Mouse (Mus musculus) CH12.LX (cell line): ENCODE data around the gene Tspan14. TPM values are rescaled to one million over a fixed set of nuclear protein-coding genes. Genes with fewer than 3 reads are reported as not detected.
A peak's percentile ranks its signal among the peaks of the same experiment; 100 is the strongest.

Experiments
- DNase-seq: peaks from one replicate; pipeline ENCODE4 v3.0.0-alpha.2; 2013; ENCODE audit errors: extremely low read depth
- H3K27ac ChIP-seq: 2 replicates; pipeline ENCODE4 v1.5.1; 2012; ENCODE audit warnings: low read depth, mild to moderate bottlenecking, control low read depth, moderate library complexity; ENCODE audit not compliant: insufficient read depth
- H3K27me3 ChIP-seq: replicated peaks from 2 replicates; pipeline ENCODE3; 2012; ENCODE audit warnings: inconsistent platforms
- H3K36me3 ChIP-seq, 2 experiments: replicated peaks in 1 of 2; 2 replicates each; pipeline versions ENCODE3 to v1.6.1; 2012; ENCODE audit warnings: inconsistent platforms in 1 of 2, low read length in 1 of 2, mild to moderate bottlenecking in 1 of 2, mixed read lengths in 1 of 2, moderate library complexity in 1 of 2; ENCODE audit not compliant: control insufficient read depth in 1 of 2, insufficient read depth in 1 of 2
- H3K4me1 ChIP-seq, 2 experiments: 2 replicates each; pipeline ENCODE4 v1.6.1; 2012; ENCODE audit warnings: inconsistent platforms in 1 of 2, moderate library complexity in 1 of 2; ENCODE audit not compliant: insufficient read depth in 2 of 2, control insufficient read depth in 1 of 2
- H3K4me2 ChIP-seq: 2 replicates; pipeline ENCODE4 v1.6.1; 2012; ENCODE audit warnings: low read depth, mild to moderate bottlenecking, control low read depth; ENCODE audit not compliant: poor library complexity, insufficient read depth, severe bottlenecking
- H3K4me3 ChIP-seq, 3 experiments: fragments of 150-350 bp in 1 of 3; sonication (generic) in 1 of 3; replicated peaks in 1 of 3; 2 replicates each; pipeline versions ENCODE3 to v1.5.1; 2011 to 2012; ENCODE audit warnings: low read depth in 2 of 3, low read length in 2 of 3, mild to moderate bottlenecking in 2 of 3, moderate library complexity in 2 of 3, control low read depth in 1 of 3, improper control_type of control experiment in 1 of 3, inconsistent platforms in 1 of 3, mixed read lengths in 1 of 3; ENCODE audit not compliant: poor library complexity in 1 of 3
- H3K79me2 ChIP-seq: replicated peaks from 2 replicates; pipeline ENCODE4 v1.6.1; 2012; ENCODE audit warnings: mild to moderate bottlenecking, moderate library complexity; ENCODE audit not compliant: control insufficient read depth, poor library complexity, insufficient read depth, severe bottlenecking; ENCODE audit errors: extremely low read depth
- H3K9ac ChIP-seq: 2 replicates; pipeline ENCODE4 v1.6.1; 2012; ENCODE audit warnings: low read depth, mild to moderate bottlenecking, control low read depth, moderate library complexity; ENCODE audit not compliant: insufficient read depth
- H3K9me3 ChIP-seq: replicated peaks from 2 replicates; pipeline ENCODE3; 2012; ENCODE audit warnings: low read length, inconsistent platforms, mixed read lengths
- BHLHE40 ChIP-seq: IDR thresholded peaks from 2 replicates; pipeline ENCODE4 v1.6.1; 2011; ENCODE audit warnings: mild to moderate bottlenecking, low read depth, low read length, improper control_type of control experiment
- CHD1 ChIP-seq: IDR thresholded peaks from 2 replicates; pipeline ENCODE4 v1.6.1; 2012; ENCODE audit warnings: low read depth, low read length, improper control_type of control experiment, inconsistent platforms
- CHD2 ChIP-seq: IDR thresholded peaks from 2 replicates; pipeline ENCODE4 v1.6.1; 2011; ENCODE audit warnings: low read length, improper control_type of control experiment
- CTCF ChIP-seq, 2 experiments: IDR thresholded peaks in 1 of 2; conservative IDR thresholded peaks in 1 of 2; 2 replicates each; pipeline ENCODE4 v1.5.1; 2011 to 2012; ENCODE audit warnings: low read depth in 2 of 2, low read length in 2 of 2, improper control_type of control experiment in 1 of 2, inconsistent platforms in 1 of 2, mild to moderate bottlenecking in 1 of 2, moderate library complexity in 1 of 2
- E2F4 ChIP-seq: IDR thresholded peaks from 2 replicates; pipeline ENCODE4 v1.6.1; 2011; ENCODE audit warnings: low read depth, low read length, improper control_type of control experiment; ENCODE audit not compliant: insufficient replicate concordance
- ELF1 ChIP-seq: IDR thresholded peaks from 2 replicates; pipeline ENCODE4 v1.6.1; 2014; ENCODE audit warnings: low read depth, mild to moderate bottlenecking, inconsistent platforms, low read length, improper control_type of control experiment
- ETS1 ChIP-seq: conservative IDR thresholded peaks from 2 replicates; pipeline ENCODE4 v1.6.1; 2012; ENCODE audit warnings: low read depth, mild to moderate bottlenecking, inconsistent platforms, low read length, improper control_type of control experiment, moderate library complexity
- GABPA ChIP-seq: IDR thresholded peaks from 2 replicates; pipeline ENCODE4 v1.6.1; 2012; ENCODE audit warnings: low read depth, low read length, improper control_type of control experiment, inconsistent platforms; ENCODE audit not compliant: insufficient replicate concordance
- HCFC1 ChIP-seq: IDR thresholded peaks from 2 replicates; pipeline ENCODE4 v1.6.1; 2012; ENCODE audit warnings: low read depth, mild to moderate bottlenecking, inconsistent platforms, low read length, improper control_type of control experiment
- IRF4 ChIP-seq: IDR thresholded peaks from 2 replicates; pipeline ENCODE4 v1.6.1; 2014; ENCODE audit warnings: low read depth, mild to moderate bottlenecking, inconsistent platforms, low read length, improper control_type of control experiment
- JUN ChIP-seq: IDR thresholded peaks from 2 replicates; pipeline ENCODE4 v1.6.1; 2011; ENCODE audit warnings: low read depth, mild to moderate bottlenecking, low read length, improper control_type of control experiment, moderate library complexity; ENCODE audit not compliant: insufficient read depth
- JUND ChIP-seq: conservative IDR thresholded peaks from 2 replicates; pipeline ENCODE4 v1.6.1; 2011; ENCODE audit warnings: low read depth, low read length, improper control_type of control experiment
- KAT2A ChIP-seq: IDR thresholded peaks from 2 replicates; pipeline ENCODE4 v1.6.1; 2012; ENCODE audit warnings: low read length, improper control_type of control experiment, inconsistent platforms; ENCODE audit not compliant: insufficient replicate concordance
- MAFK ChIP-seq: IDR thresholded peaks from 2 replicates; pipeline ENCODE4 v1.6.1; 2011; ENCODE audit warnings: low read length, improper control_type of control experiment; ENCODE audit not compliant: insufficient replicate concordance
- MAX ChIP-seq: IDR thresholded peaks from 2 replicates; pipeline ENCODE4 v1.6.1; 2011; ENCODE audit warnings: low read length, improper control_type of control experiment
- MAZ ChIP-seq: IDR thresholded peaks from 2 replicates; pipeline ENCODE4 v1.6.1; 2012; ENCODE audit warnings: low read depth, mild to moderate bottlenecking, inconsistent platforms, low read length, improper control_type of control experiment, moderate library complexity
- MEF2A ChIP-seq: IDR thresholded peaks from 2 replicates; pipeline ENCODE4 v1.6.1; 2014; ENCODE audit warnings: low read depth, mild to moderate bottlenecking, inconsistent platforms, low read length, improper control_type of control experiment, borderline replicate concordance
- MXI1 ChIP-seq: IDR thresholded peaks from 2 replicates; pipeline ENCODE4 v1.6.1; 2011; ENCODE audit warnings: mild to moderate bottlenecking, low read depth, low read length, improper control_type of control experiment
- MYC ChIP-seq: IDR thresholded peaks from 2 replicates; pipeline ENCODE4 v1.6.1; 2011; ENCODE audit warnings: low read depth, mild to moderate bottlenecking, improper control_type of control experiment, low read length
- NELFE ChIP-seq: IDR thresholded peaks from 2 replicates; pipeline ENCODE4 v1.6.1; 2011; ENCODE audit warnings: low read depth, low read length, improper control_type of control experiment
- NRF1 ChIP-seq: IDR thresholded peaks from 2 replicates; pipeline ENCODE4 v1.6.1; 2014; ENCODE audit warnings: low read depth, mild to moderate bottlenecking, inconsistent platforms, low read length, improper control_type of control experiment, moderate library complexity
- PAX5 ChIP-seq: IDR thresholded peaks from 2 replicates; pipeline ENCODE4 v1.6.1; 2012; ENCODE audit warnings: low read length, inconsistent platforms, mixed read lengths
- POLR2A ChIP-seq: IDR thresholded peaks from 2 replicates; pipeline ENCODE4 v1.6.1; 2011; ENCODE audit warnings: low read depth, mild to moderate bottlenecking, improper control_type of control experiment, low read length
- POLR2AphosphoS2 ChIP-seq: IDR thresholded peaks from 2 replicates; pipeline ENCODE4 v1.6.1; 2011; ENCODE audit warnings: low read depth, low read length, improper control_type of control experiment
- RAD21 ChIP-seq: IDR thresholded peaks from 2 replicates; pipeline ENCODE4 v1.6.1; 2011; ENCODE audit warnings: low read depth, mild to moderate bottlenecking, low read length, improper control_type of control experiment, moderate library complexity
- RCOR1 ChIP-seq: conservative IDR thresholded peaks from 2 replicates; pipeline ENCODE4 v1.6.1; 2012; ENCODE audit warnings: low read depth, mild to moderate bottlenecking, inconsistent platforms, low read length, improper control_type of control experiment
- SIN3A ChIP-seq: IDR thresholded peaks from 2 replicates; pipeline ENCODE4 v1.6.1; 2012; ENCODE audit warnings: low read length, improper control_type of control experiment, inconsistent platforms
- SMC3 ChIP-seq: IDR thresholded peaks from 2 replicates; pipeline ENCODE4 v1.6.1; 2011; ENCODE audit warnings: low read depth, low read length, improper control_type of control experiment
- TBP ChIP-seq: conservative IDR thresholded peaks from 2 replicates; pipeline ENCODE4 v1.6.1; 2011; ENCODE audit warnings: low read depth, low read length, improper control_type of control experiment
- TCF12 ChIP-seq: IDR thresholded peaks from 2 replicates; pipeline ENCODE4 v1.6.1; 2014; ENCODE audit warnings: low read depth, mild to moderate bottlenecking, inconsistent platforms, low read length, improper control_type of control experiment
- UBTF ChIP-seq: IDR thresholded peaks from 2 replicates; pipeline ENCODE4 v1.6.1; 2012; ENCODE audit warnings: low read depth, mild to moderate bottlenecking, inconsistent platforms, low read length, improper control_type of control experiment, moderate library complexity
- USF1 ChIP-seq: IDR thresholded peaks from 2 replicates; pipeline ENCODE4 v1.6.1; 2014; ENCODE audit warnings: low read depth, mild to moderate bottlenecking, inconsistent platforms, low read length, improper control_type of control experiment
- USF2 ChIP-seq: conservative IDR thresholded peaks from 2 replicates; pipeline ENCODE4 v1.6.1; 2011; ENCODE audit warnings: low read depth, low read length, improper control_type of control experiment
- ZC3H11A ChIP-seq: IDR thresholded peaks from 2 replicates; pipeline ENCODE4 v1.6.1; 2012; ENCODE audit warnings: low read depth, mild to moderate bottlenecking, inconsistent platforms, low read length, improper control_type of control experiment
- ZKSCAN1 ChIP-seq: IDR thresholded peaks from 2 replicates; pipeline ENCODE4 v1.6.1; 2012; ENCODE audit warnings: low read depth, inconsistent platforms, low read length, improper control_type of control experiment, borderline replicate concordance
- ZMIZ1 ChIP-seq: IDR thresholded peaks from 2 replicates; pipeline ENCODE4 v1.6.1; 2012; ENCODE audit warnings: low read depth, mild to moderate bottlenecking, inconsistent platforms, low read length, improper control_type of control experiment
- ZNF384 ChIP-seq: IDR thresholded peaks from 2 replicates; pipeline ENCODE4 v1.6.1; 2012; ENCODE audit warnings: low read depth, low read length, improper control_type of control experiment, inconsistent platforms
- dilution Hi-C: fragments of 300-500 bp; cut with MboI; formaldehyde crosslinking; loops from 2 replicates; pipeline ENCODE4 v1.14.3; 2020; ENCODE audit warnings: low sequenced_read_pairs; ENCODE audit not compliant: extremely low pct_unique_long_range_greater_than_20kb, extremely low pct_ligation_motif_present
- in situ Hi-C: fragments of 300-500 bp; cut with MboI; formaldehyde crosslinking; loops from 3 replicates; pipeline ENCODE4 v1.14.3; 2019; ENCODE audit warnings: low sequenced_read_pairs, low pct_ligation_motif_present, low pct_unique_long_range_greater_than_20kb, mixed read lengths
- polyA plus RNA-seq: library from polyadenylated mRNA; unstranded; fragments of >175 nt; gene quantifications from 2 replicates; pipeline ENCODE4 v1.2.1, GENCODE M21; 2012; ENCODE audit warnings: low read depth; ENCODE audit not compliant: insufficient read length
- total RNA-seq, 2 experiments: library from RNA; depleted of rRNA; stranded (reverse); fragments of 300-350 nt in 1 of 2; fragments of >200 nt in 1 of 2; gene quantifications; 2 replicates each; pipeline ENCODE4 v1.2.3; 2012 to 2014

Gene Tspan14
- total and polyA plus RNA-seq, 3 experiments = 11.6 to 19.1 (median 14.9) TPM

- Histone ChIP-seq H3K27me3 (no peaks in the 10 kb centered on the region), H3K4me2 (peak overlapping the region; percentile 78), H3K9ac (peak overlapping the region; percentile 88; the same call in 1 of the 2 replicates), H3K36me3 (peaks cover 0 to 16% of the 10 kb centered on the region in 2 experiments), H3K79me2 (peaks cover 39% of the 10 kb centered on the region), H3K4me3 (peak overlapping the region; percentile 6 to 40 (median 40)), H3K27ac (peak overlapping the region; percentile 91), H3K9me3 (no peaks in the 10 kb centered on the region), H3K4me1 (peaks cover 37 to 89% of the 10 kb centered on the region in 2 experiments)
- dilution Hi-C loops = no loop called here
- in situ Hi-C loops = no loop called here
- DNase-seq = peak; percentile 93
- TF ChIP-seq ZNF384 = peak; percentile 74; the same call in 1 of the 2 replicates
- TF ChIP-seq E2F4 = no peak
- TF ChIP-seq MAFK = 0 out of 2 replicates have a peak, but pooled peaks have one; percentile 37
- no peak; the same call in 1 of the 2 replicates for TF ChIP-seq SMC3
- no peak for TF ChIP-seq HCFC1
- TF ChIP-seq RAD21 = no peak; the same call in 1 of the 2 replicates
- TF ChIP-seq NELFE = no peak
- peak; percentile 67; the same call in 1 of the 2 replicates for TF ChIP-seq MYC
- TF ChIP-seq SIN3A = peak; percentile 86
- no peak for TF ChIP-seq NRF1
- peak; percentile 99 for TF ChIP-seq ETS1
- no peak for TF ChIP-seq KAT2A
- peak; percentile 25; the same call in 1 of the 2 replicates for TF ChIP-seq MXI1
- no peak for TF ChIP-seq POLR2A
- TF ChIP-seq MEF2A = peak; percentile 64; the same call in 1 of the 2 replicates
- peak; percentile 93 for TF ChIP-seq BHLHE40
- TF ChIP-seq CTCF (conservative IDR thresholded peaks at IDR 0.05 in 1 of 2, IDR thresholded peaks at IDR 0.05 in 1 of 2; ENCODE audit: low read depth in 2 of 2, low read length in 2 of 2) = peak in 1 of 2 experiments; percentile 8; a peak in 2 of 4 replicates
- no peak for TF ChIP-seq UBTF
- no peak for TF ChIP-seq CHD1
- TF ChIP-seq USF1 = no peak; the same call in 1 of the 2 replicates
- peak; percentile 68 for TF ChIP-seq JUN
- no peak for TF ChIP-seq MAZ
- peak; percentile 82 for TF ChIP-seq TBP
- peak; percentile 88 for TF ChIP-seq IRF4
- no peak for TF ChIP-seq GABPA
- peak; percentile 27; the same call in 1 of the 2 replicates for TF ChIP-seq USF2
- TF ChIP-seq RCOR1 = no peak
- TF ChIP-seq CHD2 = 0 out of 2 replicates have a peak, but pooled peaks have one; percentile 50
- TF ChIP-seq ZKSCAN1 = no peak
- TF ChIP-seq POLR2AphosphoS2 = no peak
- TF ChIP-seq TCF12 = peak; percentile 97
- 0 out of 2 replicates have a peak, but pooled peaks have one; percentile 11 for TF ChIP-seq ELF1
- no peak for TF ChIP-seq ZC3H11A
- TF ChIP-seq PAX5 = no peak
- TF ChIP-seq JUND = peak; percentile 83
- TF ChIP-seq ZMIZ1 = no peak
- TF ChIP-seq MAX = peak; percentile 50; the same call in 1 of the 2 replicates
Measured at GRCm38 (mm10) chr14:40949730-40950614, 16.6 kb downstream of the Tspan14 start.
